Comparison of ENCODE assay signal across 15 mouse cellular contexts in genomic region chr11:76137996-76138395, GRCm38 (mm10).
"Had no signal": no experiment of that assay in that cellular context is flagged by ENCODE, and none has a peak within 500 bp of the region (broad histone marks: within the 10 kb centered on the region; RNA-seq: fewer than 3 reads in every experiment).

No protein-coding gene starts in this region.

- H3K4me1 ChIP-seq: midbrain, embryonic 10.5 days; midbrain, embryonic 12.5 days; neural tube, embryonic 13.5 days; neural tube, embryonic 15.5 days; stomach, embryonic 15.5 days had no signal

- H3K27ac ChIP-seq: midbrain, embryonic 10.5 days; midbrain, embryonic 12.5 days; neural tube, embryonic 13.5 days; neural tube, embryonic 15.5 days; stomach, embryonic 15.5 days; stomach, postnatal 0 days had no signal

- DNase-seq: lung, adult 18-20 months; lung, embryonic 14.5 days; lung, postnatal 10 days; lung, postnatal 4 days; midbrain, embryonic 14.5 days; right cerebral cortex, postnatal 14 days; thymus, adult 2 months; thymus, postnatal 36 days had no signal

- H3K4me3 ChIP-seq: midbrain, embryonic 10.5 days; midbrain, embryonic 12.5 days; myocyte; neural tube, embryonic 13.5 days; neural tube, embryonic 15.5 days; stomach, embryonic 15.5 days had no signal
